Mouse (Mus musculus): ENCODE results near the gene Wdr60. TPM values are rescaled to one million over a fixed set of nuclear protein-coding genes. Genes with fewer than 3 reads are reported as not detected.

Gene Wdr60
- polyA plus RNA-seq, 2 experiments = 2.1 to 2.2 TPM

GRCm38 (mm10) chr12:116258321-116258720, 4.5 kb downstream of the Wdr60 start:
- no peak overlapping the region for H3K4me3 ChIP-seq (ENCODE audit: insufficient read depth in 1 of 2, low read depth in 2 of 2, low read length in 2 of 2)
- H3K27me3 ChIP-seq (ENCODE audit: control insufficient read depth, insufficient read depth, low read length) = no peaks in the 10 kb centered on the region
- TF ChIP-seq EP300 (IDR thresholded peaks at IDR 0.05; ENCODE audit: low read depth) (no peak), CTCF (IDR thresholded peaks at IDR 0.05; ENCODE audit: low read depth) (no peak)
- no peak for DNase-seq (ENCODE audit: low read depth in 3 of 3, low spot score in 3 of 3)
- H3K9ac ChIP-seq (replicated peaks) = no peak overlapping the region
- no peaks in the 10 kb centered on the region for H3K9me3 ChIP-seq (ENCODE audit: control insufficient read depth, low read length)
- 67% methylated on average over 2 of the region's 2 CpGs for WGBS (ENCODE audit: insufficient replicate concordance)
- no peak overlapping the region for H3K4me2 ChIP-seq (ENCODE audit: low read depth)
- H3K27ac ChIP-seq = no peak overlapping the region
- peaks cover 3 to 12% of the 10 kb centered on the region in 2 experiments for H3K4me1 ChIP-seq (replicated peaks; ENCODE audit: control insufficient read depth in 2 of 2, insufficient read depth in 2 of 2, low read length in 1 of 2)
- no peaks in the 10 kb centered on the region for H3K36me3 ChIP-seq (replicated peaks; ENCODE audit: control insufficient read depth, insufficient read depth, low read depth)
- ATAC-seq (ENCODE audit: insufficient read depth) = no peak

GRCm38 (mm10) chr12:116255636-116256035, 7.2 kb downstream of the Wdr60 start:
- no peak for DNase-seq (ENCODE audit: low read depth in 3 of 3, low spot score in 3 of 3)
- Histone ChIP-seq H3K4me2 (ENCODE audit: low read depth) (no peak overlapping the region), H3K9ac (replicated peaks) (no peak overlapping the region), H3K9me3 (ENCODE audit: control insufficient read depth, low read length) (no peaks in the 10 kb centered on the region), H3K4me3 (ENCODE audit: insufficient read depth in 1 of 2, low read depth in 2 of 2, low read length in 2 of 2) (no peak overlapping the region), H3K27ac (no peak overlapping the region), H3K4me1 (replicated peaks; ENCODE audit: control insufficient read depth in 2 of 2, insufficient read depth in 2 of 2, low read length in 1 of 2) (peaks cover 0 to 12% of the 10 kb centered on the region in 2 experiments; a peak in 2 of 4 replicates), H3K27me3 (ENCODE audit: control insufficient read depth, insufficient read depth, low read length) (no peaks in the 10 kb centered on the region), H3K36me3 (replicated peaks; ENCODE audit: control insufficient read depth, insufficient read depth, low read depth) (no peaks in the 10 kb centered on the region)
- no peak for TF ChIP-seq CTCF (IDR thresholded peaks at IDR 0.05; ENCODE audit: low read depth)
- 0 out of 2 replicates have a peak, but pooled peaks have one; percentile 12 for TF ChIP-seq EP300 (IDR thresholded peaks at IDR 0.05; ENCODE audit: low read depth)
- peak; percentile 74 for ATAC-seq (ENCODE audit: insufficient read depth)
- 53% methylated on average over 11 of the region's 11 CpGs for WGBS (ENCODE audit: insufficient replicate concordance)

- DNase-seq (ENCODE audit: low read depth in 3 of 3, low spot score in 3 of 3) = no peak
- WGBS (ENCODE audit: insufficient replicate concordance) = 19% methylated on average over 8 of the region's 8 CpGs
- ATAC-seq (ENCODE audit: insufficient read depth) = no peak
- H3K4me2 ChIP-seq (ENCODE audit: low read depth) = no peak overlapping the region
- no peaks in the 10 kb centered on the region for H3K9me3 ChIP-seq (ENCODE audit: control insufficient read depth, low read length)
- no peak overlapping the region for H3K4me3 ChIP-seq (ENCODE audit: insufficient read depth in 1 of 2, low read depth in 2 of 2, low read length in 2 of 2)
- H3K27me3 ChIP-seq (ENCODE audit: control insufficient read depth, insufficient read depth, low read length) = no peaks in the 10 kb centered on the region
- H3K9ac ChIP-seq (replicated peaks) = no peak overlapping the region
- no peaks in the 10 kb centered on the region for H3K36me3 ChIP-seq (replicated peaks; ENCODE audit: control insufficient read depth, insufficient read depth, low read depth)
- no peak for TF ChIP-seq EP300 (IDR thresholded peaks at IDR 0.05; ENCODE audit: low read depth)
- no peak for TF ChIP-seq CTCF (IDR thresholded peaks at IDR 0.05; ENCODE audit: low read depth)
- H3K27ac ChIP-seq = no peak overlapping the region
- peaks cover 0 to 12% of the 10 kb centered on the region in 2 experiments; a peak in 2 of 4 replicates for H3K4me1 ChIP-seq (replicated peaks; ENCODE audit: control insufficient read depth in 2 of 2, insufficient read depth in 2 of 2, low read length in 1 of 2)
Measured at GRCm38 (mm10) chr12:116254652-116255051, 8.2 kb downstream of the Wdr60 start.

DNA sequence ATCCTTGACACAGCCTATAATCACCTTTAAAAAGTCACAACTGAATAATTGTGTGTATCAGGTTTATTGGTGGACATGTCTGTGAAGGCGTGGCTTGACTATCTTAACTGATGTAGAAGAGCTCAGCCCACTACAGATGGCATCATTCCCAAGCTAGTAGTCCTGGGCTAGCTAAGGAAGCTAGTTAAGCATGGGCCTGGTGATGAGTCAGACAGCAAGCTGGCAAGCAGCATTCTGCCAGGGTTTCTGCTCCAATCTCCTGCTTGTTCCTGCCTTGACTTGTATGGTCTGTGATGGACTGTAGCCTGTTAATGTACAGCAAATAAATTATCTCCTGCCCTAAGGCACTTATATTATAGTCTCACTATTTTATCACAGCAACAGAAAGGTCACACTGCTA, 18.2 kb downstream of the Wdr60 start:
- no peak for TF ChIP-seq CTCF (IDR thresholded peaks at IDR 0.05; ENCODE audit: low read depth)
- TF ChIP-seq EP300 (IDR thresholded peaks at IDR 0.05; ENCODE audit: low read depth) = no peak

GRCm38 (mm10) chr12:116238803-116239202, 24.0 kb downstream of the Wdr60 start:
- Histone ChIP-seq H3K36me3 (replicated peaks; ENCODE audit: control insufficient read depth, insufficient read depth, low read depth) (no peaks in the 10 kb centered on the region), H3K4me1 (replicated peaks; ENCODE audit: control insufficient read depth in 2 of 2, insufficient read depth in 2 of 2, low read length in 1 of 2) (no peaks in the 10 kb centered on the region), H3K4me2 (ENCODE audit: low read depth) (no peak overlapping the region), H3K9me3 (ENCODE audit: control insufficient read depth, low read length) (no peaks in the 10 kb centered on the region), H3K9ac (replicated peaks) (no peak overlapping the region), H3K4me3 (ENCODE audit: insufficient read depth in 1 of 2, low read depth in 2 of 2, low read length in 2 of 2) (no peak overlapping the region), H3K27me3 (ENCODE audit: control insufficient read depth, insufficient read depth, low read length) (no peaks in the 10 kb centered on the region), H3K27ac (no peak overlapping the region)
- DNase-seq (ENCODE audit: low read depth in 3 of 3, low spot score in 3 of 3) (no peak), ATAC-seq (ENCODE audit: insufficient read depth) (no peak)
- 60% methylated on average over 3 of the region's 3 CpGs for WGBS (ENCODE audit: insufficient replicate concordance)
- TF ChIP-seq CTCF (IDR thresholded peaks at IDR 0.05; ENCODE audit: low read depth) = no peak
- no peak for TF ChIP-seq EP300 (IDR thresholded peaks at IDR 0.05; ENCODE audit: low read depth)

More for the DNA sequence above, 18.2 kb downstream of the Wdr60 start:
- H3K4me3 ChIP-seq (ENCODE audit: insufficient read depth in 1 of 2, low read depth in 2 of 2, low read length in 2 of 2) = no peak overlapping the region
- H3K27me3 ChIP-seq (ENCODE audit: control insufficient read depth, insufficient read depth, low read length) = no peaks in the 10 kb centered on the region
- H3K27ac ChIP-seq = no peak overlapping the region
- no peaks in the 10 kb centered on the region for H3K36me3 ChIP-seq (replicated peaks; ENCODE audit: control insufficient read depth, insufficient read depth, low read depth)
- H3K9ac ChIP-seq (replicated peaks) = no peak overlapping the region
- no peak for DNase-seq (ENCODE audit: low read depth in 3 of 3, low spot score in 3 of 3)
- no peaks in the 10 kb centered on the region for H3K9me3 ChIP-seq (ENCODE audit: control insufficient read depth, low read length)
- H3K4me2 ChIP-seq (ENCODE audit: low read depth) = no peak overlapping the region
- no peak for ATAC-seq (ENCODE audit: insufficient read depth)
- WGBS (ENCODE audit: insufficient replicate concordance) = 52% methylated on average over 1 of the region's 1 CpGs
- H3K4me1 ChIP-seq (replicated peaks; ENCODE audit: control insufficient read depth in 2 of 2, insufficient read depth in 2 of 2, low read length in 1 of 2) = no peaks in the 10 kb centered on the region
